Mouse (Mus musculus) G1E (cell line): ENCODE measurements around the gene Sppl2a.

Experiments
- CTCF ChIP-seq: IDR thresholded peaks from 2 replicates; pipeline ENCODE4 v1.5.1; 2012; ENCODE audit warnings: low read depth, low read length, inconsistent platforms, mixed read lengths
- GATA1 ChIP-seq: IDR thresholded peaks from 2 replicates; pipeline ENCODE4 v1.6.1; 2012; ENCODE audit warnings: borderline replicate concordance, low read length, inconsistent platforms, mixed read lengths

GRCm38 (mm10) chr2:126904162-126904561 lies 28.9 kb downstream of the Sppl2a start:
- TF ChIP-seq CTCF (no peak), GATA1 (no peak)
